Mouse (Mus musculus): ENCODE results near the gene Pygl. TPM values are rescaled to one million over a fixed set of nuclear protein-coding genes. Genes with fewer than 3 reads are reported as not detected.
"Not testable (repeated sequence)": the region's sequence is repeated elsewhere in the genome, so short reads cannot be mapped to it uniquely, and the experiment has no call there.

Gene Pygl
- total RNA-seq, 1 experiment from 2014 or later = 77.9 TPM

DNA sequence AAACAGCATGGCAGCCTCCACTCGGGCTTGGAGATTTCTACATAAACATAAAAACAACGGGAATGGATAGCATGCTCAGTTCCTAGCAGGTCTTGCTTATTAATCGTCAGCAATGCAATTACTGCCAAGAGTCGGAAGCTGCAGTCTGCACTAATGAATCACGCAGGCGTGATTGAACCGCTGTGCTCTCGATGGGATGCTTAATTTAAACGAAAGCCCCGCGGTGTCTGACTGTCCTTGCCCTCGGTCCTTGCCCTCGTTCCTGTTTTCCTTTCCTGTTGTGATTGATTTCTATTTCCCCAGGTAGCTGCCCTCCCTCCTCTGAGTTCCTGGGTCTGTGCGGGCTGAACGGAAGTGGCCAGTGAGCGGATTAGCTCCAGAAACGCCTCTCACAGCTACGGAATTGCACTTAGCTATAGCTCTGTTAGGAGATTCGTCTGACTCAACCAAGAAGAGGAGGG, 39.0 kb downstream of the Pygl start:
- ATAC-seq (replicated peaks in 1 of 2; ENCODE audit: insufficient read depth in 1 of 2, low FRiP score in 2 of 2, low TSS enrichment in 1 of 2, low read depth in 1 of 2, poor library complexity in 2 of 2, severe bottlenecking in 2 of 2) = no peak

DNA sequence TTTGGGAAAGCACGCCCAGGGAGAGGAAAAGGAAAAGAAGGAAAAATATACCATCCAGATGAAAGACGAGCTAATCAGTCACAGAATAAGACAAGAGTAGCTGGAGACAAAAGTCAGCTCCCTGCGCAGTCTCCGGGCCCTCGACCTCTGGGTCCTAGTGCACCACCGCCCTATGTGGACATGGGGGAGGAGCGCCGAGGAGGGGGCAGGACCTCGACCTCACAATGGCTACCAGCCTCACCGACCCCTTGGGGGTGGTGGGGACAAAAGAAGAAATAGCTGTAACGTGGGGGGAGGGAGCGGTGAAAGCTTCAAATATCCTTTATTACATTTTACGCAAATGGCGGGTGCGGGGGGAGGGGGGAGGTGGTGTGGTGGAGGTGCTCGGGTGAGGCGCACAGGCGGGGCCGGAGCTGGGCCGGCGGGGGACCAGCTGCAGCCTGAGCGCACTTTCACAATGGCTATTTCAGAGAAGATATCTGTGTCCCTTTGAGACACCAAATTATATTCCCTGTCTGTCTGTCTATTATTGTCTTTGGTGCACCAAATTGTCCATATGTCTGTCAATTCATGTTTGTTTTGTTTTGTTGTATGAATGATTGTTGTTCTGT, 47.0 kb downstream of the Pygl start:
- ATAC-seq (replicated peaks in 1 of 2; ENCODE audit: insufficient read depth in 1 of 2, low FRiP score in 2 of 2, low TSS enrichment in 1 of 2, low read depth in 1 of 2, poor library complexity in 2 of 2, severe bottlenecking in 2 of 2) = no peak

DNA sequence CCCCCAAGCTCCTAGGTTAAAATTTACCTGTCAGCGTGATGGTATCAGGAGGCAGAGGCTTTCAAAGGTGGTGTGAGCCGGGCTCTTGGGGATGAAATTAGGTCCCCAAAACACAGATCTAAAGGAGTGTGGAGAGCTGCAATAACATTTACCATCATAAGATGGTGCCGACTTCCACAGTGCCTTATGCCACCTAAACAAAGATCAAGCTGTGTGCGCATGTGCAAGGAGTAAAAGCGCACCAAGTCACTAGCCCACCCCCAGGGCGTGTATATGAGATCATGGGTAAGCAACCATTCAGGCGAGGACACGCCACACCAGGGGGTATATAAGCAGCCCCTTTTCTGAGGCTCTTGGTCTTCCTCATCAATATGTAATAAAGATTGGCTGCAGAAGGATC, 47.8 kb downstream of the Pygl start:
- not testable (repeated sequence) for ATAC-seq (replicated peaks in 1 of 2; ENCODE audit: insufficient read depth in 1 of 2, low FRiP score in 2 of 2, low TSS enrichment in 1 of 2, low read depth in 1 of 2, poor library complexity in 2 of 2, severe bottlenecking in 2 of 2)

DNA sequence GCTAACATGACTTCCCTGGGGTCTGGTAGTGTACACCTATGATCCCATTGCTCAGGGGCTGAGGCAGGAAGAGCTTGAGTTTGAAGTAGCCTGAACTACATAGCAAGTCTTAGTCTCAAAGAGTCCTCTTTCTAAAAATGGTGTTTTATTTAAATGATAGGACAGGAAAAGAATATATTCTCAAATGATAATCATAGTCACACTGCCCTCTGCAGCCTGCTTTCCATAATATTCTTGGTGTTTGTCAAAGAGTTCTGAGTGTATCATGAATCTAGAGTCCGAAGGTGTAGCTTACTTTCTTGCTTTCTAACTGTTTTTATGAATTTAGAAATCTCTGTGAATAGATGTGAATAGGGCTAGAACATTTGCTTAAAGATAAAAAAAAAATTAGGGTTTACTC, 61.3 kb downstream of the Pygl start:
- no peak for ATAC-seq (replicated peaks in 1 of 2; ENCODE audit: insufficient read depth in 1 of 2, low FRiP score in 2 of 2, low TSS enrichment in 1 of 2, low read depth in 1 of 2, poor library complexity in 2 of 2, severe bottlenecking in 2 of 2)

DNA sequence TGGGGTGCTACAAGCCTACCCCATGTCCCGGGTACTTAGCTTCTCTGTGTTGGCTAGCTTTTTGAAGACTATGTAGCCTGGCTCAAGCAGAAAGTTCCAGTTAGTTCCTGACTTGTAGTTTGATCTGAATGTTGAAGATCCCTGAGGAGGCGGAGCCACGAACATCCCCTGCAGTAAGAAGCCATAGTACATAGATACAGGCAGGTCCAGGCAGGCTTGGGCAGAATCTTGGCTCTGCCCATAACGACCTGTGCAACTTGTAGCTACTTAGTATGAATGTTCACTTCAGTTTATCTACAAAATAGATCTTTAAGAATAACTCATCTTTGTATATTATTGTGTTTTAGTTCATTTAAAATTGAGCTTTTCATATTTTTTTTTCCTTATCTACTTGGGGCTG, 63.3 kb downstream of the Pygl start:
- no peak for ATAC-seq (replicated peaks in 1 of 2; ENCODE audit: insufficient read depth in 1 of 2, low FRiP score in 2 of 2, low TSS enrichment in 1 of 2, low read depth in 1 of 2, poor library complexity in 2 of 2, severe bottlenecking in 2 of 2)

DNA sequence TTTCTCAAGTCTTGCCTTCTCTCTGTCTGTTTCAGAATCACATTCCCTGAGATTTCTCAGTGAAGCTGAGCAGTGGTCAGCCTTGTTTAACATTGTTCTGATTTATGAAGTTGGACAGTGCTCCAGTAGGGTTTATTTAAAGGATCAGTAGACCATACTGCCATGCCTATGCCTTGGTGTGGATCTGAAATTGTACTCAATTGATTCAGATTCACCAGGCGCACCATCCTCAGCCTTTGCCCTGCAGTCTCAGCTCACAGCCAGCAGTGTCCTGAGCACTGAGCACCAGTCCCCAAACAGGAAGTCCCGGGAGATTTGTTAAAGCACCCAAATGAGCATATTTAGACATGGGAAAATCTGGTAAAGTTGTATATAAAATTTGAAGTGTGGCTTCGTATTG, 66.5 kb downstream of the Pygl start:
- ATAC-seq (replicated peaks in 1 of 2; ENCODE audit: insufficient read depth in 1 of 2, low FRiP score in 2 of 2, low TSS enrichment in 1 of 2, low read depth in 1 of 2, poor library complexity in 2 of 2, severe bottlenecking in 2 of 2) = no peak

DNA sequence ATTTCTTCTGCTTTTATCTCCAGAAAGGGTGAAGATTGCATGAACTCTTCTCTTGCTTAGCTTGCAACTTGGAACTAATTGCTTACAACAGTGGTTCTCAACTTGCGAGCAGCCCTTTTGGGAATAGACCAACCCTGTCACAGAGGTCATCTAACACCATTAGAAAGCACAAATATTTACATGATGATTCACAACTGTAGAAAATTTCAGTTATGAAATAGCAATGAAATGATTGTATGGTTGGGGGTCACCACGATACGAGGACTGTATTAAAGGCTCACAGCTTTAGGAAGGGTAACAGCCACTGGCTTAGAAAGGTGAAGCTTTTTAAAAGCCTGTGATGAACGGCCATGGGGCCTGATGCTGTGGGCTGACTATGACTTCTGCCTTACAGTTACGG, 70.2 kb downstream of the Pygl start:
- no peak for ATAC-seq (replicated peaks in 1 of 2; ENCODE audit: insufficient read depth in 1 of 2, low FRiP score in 2 of 2, low TSS enrichment in 1 of 2, low read depth in 1 of 2, poor library complexity in 2 of 2, severe bottlenecking in 2 of 2)

DNA sequence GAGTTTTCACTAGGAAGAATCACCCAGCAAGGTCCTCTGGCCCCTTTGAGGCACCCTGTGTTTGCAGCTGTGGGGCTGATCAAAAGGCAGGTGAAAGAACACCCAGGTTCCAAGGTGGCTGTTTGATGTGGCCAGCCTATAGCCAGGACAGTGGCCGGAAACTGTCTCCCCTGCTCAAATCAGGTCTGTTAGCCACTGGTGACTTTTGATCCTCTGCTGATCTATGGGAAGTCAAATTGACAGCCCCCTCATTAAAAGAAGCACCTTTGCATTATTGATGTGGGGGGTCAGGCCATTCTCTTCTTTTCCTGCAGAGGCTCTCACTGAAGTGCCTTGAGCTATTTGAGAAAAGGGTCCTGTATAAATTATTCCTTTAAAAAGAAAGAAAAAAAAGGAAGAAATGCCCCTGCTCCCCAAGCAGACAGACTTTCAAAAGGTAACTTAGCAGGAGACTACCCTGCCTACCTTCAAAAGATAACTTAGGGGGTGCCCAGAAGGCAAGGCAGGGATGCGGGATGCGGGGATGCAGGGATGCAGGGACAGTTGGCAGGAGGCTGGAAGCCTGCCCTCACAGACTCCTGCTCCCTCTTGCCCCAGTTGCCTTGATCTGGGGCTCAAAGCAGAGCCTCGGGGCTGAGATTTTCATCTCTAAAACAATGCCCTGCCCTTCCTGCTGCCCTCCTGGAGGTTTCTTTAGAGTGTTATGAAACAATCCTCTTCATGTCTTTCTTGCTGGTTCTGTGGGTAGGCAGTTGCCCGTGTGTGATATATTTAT, 73.8 kb downstream of the Pygl start:
- no peak for ATAC-seq (replicated peaks in 1 of 2; ENCODE audit: insufficient read depth in 1 of 2, low FRiP score in 2 of 2, low TSS enrichment in 1 of 2, low read depth in 1 of 2, poor library complexity in 2 of 2, severe bottlenecking in 2 of 2)

DNA sequence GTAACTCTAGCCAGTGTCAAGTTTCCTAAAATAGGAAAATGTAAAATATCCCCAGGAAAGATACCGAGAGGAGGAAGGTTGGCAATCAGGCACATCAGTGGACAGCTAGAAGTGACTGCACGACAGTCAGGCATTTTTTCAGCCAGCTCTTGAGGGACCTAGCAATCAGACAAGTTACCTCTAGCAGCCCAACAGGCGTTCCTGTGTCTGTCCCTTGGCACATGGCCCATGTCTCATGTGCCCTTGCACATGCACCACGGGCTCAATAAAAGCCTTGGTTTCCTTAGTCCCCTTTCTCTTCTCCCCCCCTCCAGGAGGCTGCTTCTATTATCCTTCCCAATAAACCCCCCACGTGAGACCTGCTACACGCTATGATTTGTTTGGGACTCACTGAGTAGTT, 75.1 kb downstream of the Pygl start:
- no peak for ATAC-seq (replicated peaks in 1 of 2; ENCODE audit: insufficient read depth in 1 of 2, low FRiP score in 2 of 2, low TSS enrichment in 1 of 2, low read depth in 1 of 2, poor library complexity in 2 of 2, severe bottlenecking in 2 of 2)

DNA sequence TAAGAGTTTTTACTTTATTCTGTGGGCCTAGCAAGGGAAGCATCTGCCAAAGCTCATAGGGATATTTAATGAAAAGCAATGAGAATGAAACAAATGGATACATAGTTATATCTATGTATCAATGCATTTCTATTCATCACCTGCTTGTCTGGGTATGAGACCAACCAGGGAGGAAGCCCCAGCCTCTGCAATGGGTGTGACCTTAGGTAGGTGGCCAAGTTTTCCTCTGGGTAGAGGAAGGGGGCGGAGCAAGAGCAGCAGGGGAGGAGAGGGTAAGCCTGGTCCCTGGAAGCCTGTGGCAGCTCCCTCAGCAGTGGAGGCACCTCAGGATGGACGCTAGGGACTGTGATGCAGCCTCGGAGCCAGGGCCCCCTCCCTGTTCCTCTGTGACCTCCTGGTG, 77.4 kb downstream of the Pygl start, which contains the start of gene Abhd12b:
TSS of gene Abhd12b (plus strand) at position 301 of the 400 bp plus-strand sequence.
- no peak for ATAC-seq (replicated peaks in 1 of 2; ENCODE audit: insufficient read depth in 1 of 2, low FRiP score in 2 of 2, low TSS enrichment in 1 of 2, low read depth in 1 of 2, poor library complexity in 2 of 2, severe bottlenecking in 2 of 2)

DNA sequence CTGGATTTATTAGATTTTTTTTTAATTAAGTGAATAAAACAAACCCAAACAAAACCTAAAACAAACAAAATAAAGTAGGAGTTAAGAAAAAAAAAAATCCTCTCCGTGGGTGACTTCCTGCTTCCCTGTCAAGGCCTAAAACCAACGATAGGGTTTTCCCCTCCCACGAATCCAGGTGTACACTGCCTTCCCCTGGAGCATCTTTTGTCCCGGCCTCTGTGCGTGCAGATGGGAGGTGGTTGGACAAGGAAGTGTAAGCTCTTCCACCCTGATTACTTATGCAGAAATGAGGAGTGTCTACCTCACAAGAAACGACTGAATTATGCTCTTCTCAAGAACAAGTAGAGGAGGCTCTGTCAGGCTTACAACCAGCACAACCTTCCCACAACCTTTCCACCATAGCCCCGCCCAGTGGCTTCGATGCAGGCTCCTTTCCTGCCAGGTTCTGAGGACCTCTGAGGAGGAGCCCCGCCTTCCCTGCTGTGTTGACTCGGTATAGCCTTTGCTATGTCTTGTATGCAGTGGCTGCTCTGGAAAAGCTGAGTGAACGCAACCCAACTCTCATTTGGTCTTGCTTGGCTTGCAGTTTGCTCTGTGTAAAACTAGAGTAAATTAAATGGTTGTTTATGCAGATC, 82.5 kb downstream of the Pygl start:
- ATAC-seq (replicated peaks in 1 of 2; ENCODE audit: insufficient read depth in 1 of 2, low FRiP score in 2 of 2, low TSS enrichment in 1 of 2, low read depth in 1 of 2, poor library complexity in 2 of 2, severe bottlenecking in 2 of 2) = peak in 1 of 2 experiments; percentile 43; a peak in 1 of 4 replicates

DNA sequence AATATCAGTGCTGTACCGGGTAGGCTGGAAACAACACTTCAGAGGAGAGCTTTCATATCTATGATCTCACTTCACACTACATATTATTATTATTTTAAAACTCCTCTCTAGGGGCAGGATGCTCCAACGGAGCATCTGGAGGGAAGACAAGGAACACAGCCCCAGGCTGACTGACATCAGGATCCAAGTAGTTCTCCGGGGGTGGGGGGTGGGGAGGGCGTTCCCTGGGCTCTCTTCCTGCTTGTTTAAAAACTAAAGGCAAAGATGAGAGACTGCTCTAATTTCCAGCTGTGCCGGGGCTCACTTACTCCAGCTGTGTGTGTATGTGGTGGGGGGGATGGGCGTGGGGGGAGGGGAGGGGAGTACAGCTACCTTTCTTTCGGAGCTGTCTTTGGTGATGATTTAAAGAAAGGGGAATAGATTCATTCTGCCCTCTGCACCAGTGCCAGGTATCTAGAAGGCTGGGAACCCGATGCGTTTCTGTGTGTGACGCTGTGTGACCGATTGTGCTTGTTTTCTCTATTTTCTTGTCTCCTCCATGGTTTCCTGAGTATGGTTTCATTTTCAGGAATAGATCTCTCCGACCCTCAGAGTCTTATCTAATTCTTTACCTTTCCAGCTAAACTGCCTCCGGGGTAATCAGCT, 83.2 kb downstream of the Pygl start:
- ATAC-seq (replicated peaks in 1 of 2; ENCODE audit: insufficient read depth in 1 of 2, low FRiP score in 2 of 2, low TSS enrichment in 1 of 2, low read depth in 1 of 2, poor library complexity in 2 of 2, severe bottlenecking in 2 of 2) = no peak

DNA sequence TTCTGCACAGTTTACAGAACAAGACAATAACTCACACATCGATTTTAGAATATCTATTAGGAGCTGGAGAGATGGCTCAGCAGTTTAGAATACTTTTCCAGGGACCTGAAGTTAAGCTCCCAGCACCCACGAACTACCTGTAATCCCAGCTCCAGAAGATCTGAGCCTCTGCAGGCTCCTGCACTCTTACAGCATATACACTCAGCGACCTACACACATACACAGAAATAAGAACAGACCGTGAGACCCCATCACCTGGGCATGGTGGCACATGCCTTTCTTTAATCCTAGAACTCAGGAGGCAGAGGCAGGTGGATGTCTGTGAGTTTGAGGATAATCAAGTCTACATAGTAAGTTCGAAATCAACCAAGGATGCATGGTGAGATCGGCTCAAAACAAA, 85.7 kb downstream of the Pygl start:
- no peak for ATAC-seq (replicated peaks in 1 of 2; ENCODE audit: insufficient read depth in 1 of 2, low FRiP score in 2 of 2, low TSS enrichment in 1 of 2, low read depth in 1 of 2, poor library complexity in 2 of 2, severe bottlenecking in 2 of 2)

DNA sequence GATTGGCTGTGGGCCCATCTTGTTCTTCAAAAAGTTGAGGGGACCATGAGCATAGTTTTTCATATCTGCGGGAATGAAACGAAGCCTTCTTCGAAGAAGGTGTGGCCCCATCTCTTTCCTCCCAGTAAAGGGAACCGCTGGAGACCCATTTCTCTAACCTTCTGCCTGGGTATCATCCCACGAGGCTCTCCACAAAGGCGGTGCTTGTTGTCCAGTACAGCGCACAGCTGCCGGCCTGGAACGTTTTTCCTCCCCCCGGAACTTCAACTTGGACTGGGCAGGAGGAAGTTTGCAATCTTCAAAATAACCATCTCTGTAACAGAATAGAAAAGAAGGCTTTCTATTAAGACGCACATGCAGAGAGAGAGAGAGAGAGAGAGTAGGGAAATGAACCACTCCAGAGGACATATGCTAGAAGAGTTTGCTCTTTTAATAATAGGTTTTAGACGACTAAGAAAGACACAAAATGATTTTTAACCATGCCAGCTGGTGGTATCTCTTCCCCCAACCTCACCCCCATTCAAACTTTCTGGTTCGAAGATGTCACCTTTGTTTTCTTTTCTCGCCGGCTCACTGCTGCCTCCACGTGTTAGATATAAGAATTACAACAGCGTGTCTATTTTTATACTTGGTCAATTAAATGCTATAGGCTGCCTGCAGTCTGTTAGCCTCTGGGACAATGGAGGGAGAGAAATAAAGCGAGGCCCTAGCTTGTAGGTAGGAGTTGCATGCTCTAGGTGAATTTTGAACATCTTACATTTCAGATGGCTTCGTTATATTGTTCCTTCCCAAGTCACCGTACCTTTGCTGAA, 86.4 kb downstream of the Pygl start:
- ATAC-seq (replicated peaks in 1 of 2; ENCODE audit: insufficient read depth in 1 of 2, low FRiP score in 2 of 2, low TSS enrichment in 1 of 2, low read depth in 1 of 2, poor library complexity in 2 of 2, severe bottlenecking in 2 of 2) = peak; percentile 23 to 41; a peak in 2 of 4 replicates

DNA sequence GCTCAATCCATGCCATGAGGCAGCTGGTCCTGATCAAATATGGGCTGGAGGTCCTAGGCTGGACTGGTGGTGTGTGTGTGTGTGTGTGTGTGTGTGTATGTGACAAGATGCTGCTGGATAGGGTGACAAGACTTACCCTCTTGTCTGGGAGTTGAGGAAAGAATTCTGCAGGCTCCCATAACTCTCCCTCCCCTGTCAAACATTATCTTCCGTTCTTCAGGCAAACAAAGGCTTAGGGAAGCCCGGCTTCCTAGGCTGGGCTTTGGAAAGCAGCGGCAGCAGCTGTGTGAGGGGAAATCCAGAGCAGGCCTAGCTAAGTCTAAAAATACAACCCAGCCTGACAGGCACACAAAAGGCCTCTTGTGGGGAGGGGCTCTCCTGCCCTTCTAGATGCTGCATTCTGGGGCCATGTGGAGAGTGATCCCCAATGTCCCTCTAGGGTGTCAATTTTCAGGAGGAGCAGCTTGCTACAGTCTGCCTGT, 87.1 kb downstream of the Pygl start:
- ATAC-seq (replicated peaks in 1 of 2; ENCODE audit: insufficient read depth in 1 of 2, low FRiP score in 2 of 2, low TSS enrichment in 1 of 2, low read depth in 1 of 2, poor library complexity in 2 of 2, severe bottlenecking in 2 of 2) = not testable (repeated sequence)

DNA sequence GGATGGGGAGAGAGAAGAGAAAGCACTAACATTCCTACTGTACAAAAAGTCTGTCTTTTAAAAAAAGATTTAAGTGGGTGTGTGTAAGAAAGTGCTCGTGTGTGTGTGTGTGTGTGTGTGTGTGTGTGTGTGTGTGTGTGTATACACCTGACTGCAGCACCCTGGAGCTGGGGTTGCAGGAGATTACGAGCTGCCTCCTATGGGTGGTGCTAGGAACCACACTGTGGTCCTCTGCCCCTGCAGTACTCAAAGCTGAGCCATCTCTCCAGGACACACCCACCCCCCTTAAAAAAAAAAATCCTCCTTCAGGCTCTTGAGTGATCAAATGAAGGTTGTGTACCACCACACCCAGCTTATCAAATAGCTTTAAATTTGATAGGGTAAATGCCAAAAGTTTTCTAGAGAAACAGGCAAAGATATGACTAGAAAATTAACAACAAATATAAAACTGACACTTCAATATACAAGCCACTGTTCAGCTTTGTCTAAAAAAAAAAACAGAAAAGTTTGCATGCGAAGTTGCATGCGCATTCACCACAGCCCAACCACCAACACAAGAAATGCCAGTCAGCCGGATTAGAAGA, 90.2 kb downstream of the Pygl start:
- no peak for ATAC-seq (replicated peaks in 1 of 2; ENCODE audit: insufficient read depth in 1 of 2, low FRiP score in 2 of 2, low TSS enrichment in 1 of 2, low read depth in 1 of 2, poor library complexity in 2 of 2, severe bottlenecking in 2 of 2)
